Mouse (Mus musculus): ENCODE measurements around the gene Olig1. TPM values are rescaled to one million over a fixed set of nuclear protein-coding genes. Genes with fewer than 3 reads are reported as not detected.
"Not testable (repeated sequence)": the region's sequence is repeated elsewhere in the genome, so short reads cannot be mapped to it uniquely, and the experiment has no call there.

The Olig1 gene
- total RNA-seq, 2 experiments from 2014 or later: not detected

DNA sequence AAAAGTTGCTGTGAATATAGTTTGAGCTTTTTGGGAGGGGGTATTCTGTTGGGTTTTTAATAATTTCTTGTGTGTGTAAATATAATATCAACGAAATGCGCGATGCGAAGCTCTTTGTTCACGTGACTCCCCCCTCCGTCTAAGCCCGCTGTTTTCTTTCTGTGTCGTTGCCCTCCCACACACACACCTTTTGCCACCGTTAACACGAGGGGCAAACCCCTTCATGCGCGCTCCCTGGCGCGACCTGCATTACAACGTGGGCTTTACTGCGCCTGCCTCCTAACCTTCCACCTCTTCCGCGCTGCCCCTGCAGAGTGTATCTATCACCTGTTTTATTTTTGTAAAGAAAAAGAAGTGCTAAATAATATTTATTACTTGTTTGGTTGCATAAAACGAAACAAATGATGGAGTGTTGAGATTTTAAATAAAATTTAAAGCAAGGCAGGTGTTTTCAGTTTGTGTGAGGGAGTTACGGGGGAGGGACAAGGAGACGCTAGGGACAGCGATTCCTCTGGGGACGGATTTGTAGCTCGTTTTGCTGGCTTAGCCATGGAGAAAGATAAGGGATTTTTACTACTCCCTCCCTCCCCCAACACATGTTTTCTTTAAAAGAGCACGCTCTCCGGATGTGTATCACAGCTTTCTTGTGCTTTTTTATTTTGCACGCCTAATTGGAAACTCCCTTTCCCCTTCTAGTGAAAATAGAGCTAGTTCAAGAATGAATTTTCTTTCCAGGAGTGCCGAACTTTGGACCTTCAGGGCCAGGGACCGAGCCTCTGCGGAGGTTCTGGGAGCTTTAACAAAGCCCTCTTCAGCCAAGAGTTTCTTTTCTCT lies 41.1 kb upstream of the Olig1 start:
- H3K27ac ChIP-seq: no peak overlapping the region
- intact Hi-C loops (cut with DNase I): no loop called here
- no peak for DNase-seq
- no peak for TF ChIP-seq CTCF (IDR thresholded peaks at IDR 0.05)
- no peak overlapping the region for H3K4me3 ChIP-seq

DNA sequence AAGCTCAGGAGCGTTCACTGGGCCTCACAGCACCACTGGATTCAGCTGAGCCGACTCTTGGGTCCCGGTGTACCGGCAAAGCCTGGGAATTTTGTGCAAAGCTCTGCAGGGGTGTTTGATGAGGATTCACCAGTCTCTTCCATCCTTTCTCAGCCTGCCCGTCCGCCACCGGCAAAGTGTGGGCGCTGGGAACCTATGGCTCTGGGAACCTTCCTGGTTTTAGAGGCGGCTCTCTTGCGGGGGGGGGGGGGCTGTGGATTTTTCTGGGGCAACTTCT lies 40.6 kb upstream of the Olig1 start:
- intact Hi-C loops (cut with DNase I): no loop called here
- DNase-seq: no peak
- no peak for TF ChIP-seq CTCF (IDR thresholded peaks at IDR 0.05)
- no peak overlapping the region for H3K27ac ChIP-seq
- H3K4me3 ChIP-seq: no peak overlapping the region

DNA sequence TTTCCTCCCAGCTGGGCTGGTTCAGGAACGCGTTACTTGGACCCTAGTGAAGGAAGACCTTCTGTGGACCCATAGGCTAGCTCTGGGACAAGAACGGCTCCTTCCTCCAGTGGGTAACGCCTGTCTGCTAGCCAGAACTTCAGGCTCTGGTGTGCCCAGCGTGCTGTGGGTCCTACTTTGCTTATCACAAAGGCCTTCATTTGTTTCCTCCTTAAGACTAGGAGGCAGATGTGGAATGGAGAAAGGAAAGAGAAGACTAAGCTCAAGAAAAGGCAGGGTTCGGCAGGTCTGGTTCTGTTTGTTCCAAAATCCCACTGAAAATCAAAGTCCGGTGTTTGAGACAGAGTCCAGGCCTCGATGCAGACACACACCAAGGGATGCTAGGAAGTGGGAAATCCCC lies 39.9 kb upstream of the Olig1 start:
- Histone ChIP-seq H3K27ac (no peak overlapping the region), H3K4me3 (no peak overlapping the region)
- DNase-seq: no peak
- intact Hi-C loops (cut with DNase I): no loop called here
- TF ChIP-seq CTCF (IDR thresholded peaks at IDR 0.05): no peak

DNA sequence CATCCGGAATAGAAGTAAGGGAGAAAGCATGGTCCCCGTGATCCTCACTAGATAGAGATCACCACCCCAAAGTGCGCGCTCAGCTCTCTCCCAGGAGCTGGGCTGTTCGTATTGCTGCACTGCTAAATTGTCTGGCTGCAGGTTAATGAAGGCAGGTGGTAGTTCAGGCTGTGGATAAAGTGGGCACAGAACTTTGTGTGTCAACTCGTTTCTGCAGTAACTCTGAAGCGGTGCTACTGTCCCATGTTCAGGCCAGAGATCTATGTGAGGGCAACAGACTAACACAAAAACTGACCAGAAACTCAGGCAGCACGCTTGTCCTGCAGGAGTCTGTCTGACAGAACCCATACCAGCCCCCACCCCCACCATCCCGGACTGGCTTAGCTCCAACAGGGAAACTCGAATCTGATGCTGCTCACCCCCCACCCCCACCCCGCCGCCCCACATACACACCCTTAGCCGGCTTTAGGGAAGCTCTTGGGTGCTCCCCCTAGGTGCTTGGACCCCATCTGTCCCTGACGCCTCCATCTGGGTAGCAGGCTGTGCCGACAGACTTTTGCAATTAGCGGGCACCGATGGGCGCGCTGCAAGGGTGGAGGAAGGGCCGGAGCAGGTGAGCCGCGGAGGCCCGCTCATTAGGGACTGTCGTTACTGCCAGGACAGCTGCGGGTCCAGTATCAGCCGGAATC lies 37.6 kb upstream of the Olig1 start:
- Histone ChIP-seq H3K4me3 (no peak overlapping the region), H3K27ac (no peak overlapping the region)
- intact Hi-C loops (cut with DNase I): no loop called here
- no peak for DNase-seq
- TF ChIP-seq CTCF (IDR thresholded peaks at IDR 0.05): no peak

DNA sequence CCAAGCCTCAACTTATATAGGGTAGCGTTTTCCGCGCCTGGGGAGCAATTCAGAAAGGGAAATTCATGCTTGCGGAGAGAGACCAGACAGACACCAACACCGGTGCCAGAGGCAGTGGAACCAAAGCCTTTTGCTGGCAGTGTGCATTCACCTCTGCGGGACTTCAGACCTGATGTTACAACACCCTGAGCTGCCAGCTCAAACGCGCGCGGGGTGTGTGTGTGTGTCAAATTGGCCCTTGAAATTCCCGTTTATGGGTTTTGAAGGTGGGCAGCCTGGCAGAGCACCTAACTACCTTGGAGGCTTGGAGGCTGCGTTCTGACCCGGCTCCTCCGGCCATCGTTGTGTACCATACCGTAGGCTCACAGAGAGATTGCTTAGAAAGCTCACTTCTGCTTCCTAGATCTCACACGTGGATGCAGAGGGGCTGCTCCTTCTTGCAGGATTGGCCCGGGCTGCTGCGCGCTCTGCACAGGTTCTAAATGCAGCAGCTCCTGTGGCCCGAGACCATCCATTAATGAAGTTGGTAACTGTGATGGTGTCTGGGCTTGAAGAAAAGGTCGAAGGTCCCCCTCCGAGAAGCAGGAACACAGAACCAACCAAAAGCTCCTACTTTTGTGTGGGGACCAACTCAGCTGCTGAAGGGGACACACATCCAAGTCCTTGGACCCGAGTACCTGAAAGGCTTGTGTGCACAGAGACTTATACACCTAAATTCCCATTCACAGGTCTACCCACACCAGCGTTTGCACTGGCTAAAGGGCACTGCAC lies 36.9 kb upstream of the Olig1 start:
- Histone ChIP-seq H3K27ac (no peak overlapping the region), H3K4me3 (no peak overlapping the region)
- intact Hi-C loops (cut with DNase I): no loop called here
- no peak for DNase-seq
- TF ChIP-seq CTCF (IDR thresholded peaks at IDR 0.05): no peak

DNA sequence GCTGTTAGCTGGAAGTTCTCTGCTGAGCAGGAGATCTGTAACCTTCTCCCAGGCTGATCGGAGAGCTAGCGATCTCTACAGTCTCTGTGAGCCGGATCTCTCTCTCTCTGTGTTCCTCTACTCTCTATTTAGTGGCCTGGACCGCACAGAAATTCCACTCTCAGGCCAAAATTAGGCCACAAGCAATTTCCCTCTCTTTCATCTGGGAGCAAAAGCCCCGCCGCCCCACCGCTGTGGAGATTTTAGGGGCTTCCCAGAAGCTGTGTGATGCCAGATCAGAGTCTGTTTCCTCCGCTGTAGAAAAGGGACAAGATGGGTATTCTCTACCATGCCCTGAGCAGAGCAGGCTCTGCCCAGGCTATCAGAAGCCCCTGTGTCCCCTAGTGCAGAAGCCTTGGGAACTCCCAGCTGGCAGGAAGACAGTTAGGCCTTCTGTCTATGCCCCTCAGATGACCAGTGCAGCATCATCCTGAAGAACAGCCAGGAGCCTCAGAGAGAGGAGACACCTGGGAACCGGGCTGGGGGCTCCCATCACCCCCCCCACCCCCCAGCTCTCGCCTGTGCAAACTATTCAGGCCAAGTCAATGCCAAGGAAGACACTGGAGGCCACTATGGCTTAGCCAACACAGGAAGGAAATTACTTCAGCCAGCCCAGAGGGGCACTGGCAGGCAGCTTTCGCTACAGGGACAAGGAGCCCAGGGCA lies 36.2 kb upstream of the Olig1 start:
- no peak for DNase-seq
- intact Hi-C loops (cut with DNase I): no loop called here
- no peak overlapping the region for H3K27ac ChIP-seq
- H3K4me3 ChIP-seq: no peak overlapping the region
- no peak for TF ChIP-seq CTCF (IDR thresholded peaks at IDR 0.05)

DNA sequence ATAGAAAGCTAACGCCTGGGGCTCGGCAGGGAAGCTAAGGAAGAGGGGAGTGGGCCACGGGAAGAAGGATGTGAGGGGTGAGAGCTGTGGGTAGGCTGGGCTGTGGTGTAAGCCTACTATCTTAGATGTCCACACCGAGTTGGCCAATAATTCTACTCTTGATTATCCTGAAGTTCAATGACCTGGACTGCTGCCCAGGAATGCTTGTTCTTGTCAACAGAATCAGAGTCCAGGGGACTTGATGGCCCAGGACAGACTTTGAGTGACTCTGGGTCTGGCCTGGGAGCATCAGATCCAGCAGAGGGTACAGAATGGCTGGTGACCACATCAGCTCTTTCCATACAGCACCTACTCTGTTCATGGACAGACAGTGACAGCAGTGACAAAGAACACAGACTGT lies 30.5 kb upstream of the Olig1 start:
- Histone ChIP-seq H3K4me3 (no peak overlapping the region), H3K27ac (no peak overlapping the region)
- DNase-seq: no peak
- intact Hi-C loops (cut with DNase I): no loop called here
- TF ChIP-seq CTCF (IDR thresholded peaks at IDR 0.05): no peak

DNA sequence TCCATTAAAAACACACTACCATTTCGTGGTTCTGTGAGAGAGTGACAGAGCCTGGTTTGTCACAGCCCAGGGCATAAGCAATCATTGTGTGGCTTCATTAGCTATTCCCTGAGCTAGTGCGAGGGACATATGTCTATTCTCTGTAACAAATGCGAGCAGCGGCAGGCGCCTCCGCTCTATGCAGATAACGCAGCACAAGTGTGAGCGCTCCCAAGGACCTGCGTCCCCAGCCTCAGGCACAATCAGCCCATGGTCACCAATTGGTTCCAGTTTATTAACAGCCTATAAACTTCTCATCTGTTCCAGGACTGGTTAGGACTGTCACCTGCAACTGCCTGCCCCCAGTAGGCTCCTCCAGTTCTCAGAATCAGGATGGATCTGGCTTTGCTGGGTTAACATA lies 23.3 kb upstream of the Olig1 start:
- no peak for TF ChIP-seq CTCF (IDR thresholded peaks at IDR 0.05)
- Histone ChIP-seq H3K4me3 (no peak overlapping the region), H3K27ac (no peak overlapping the region)
- DNase-seq: no peak
- intact Hi-C loops (cut with DNase I): no loop called here

DNA sequence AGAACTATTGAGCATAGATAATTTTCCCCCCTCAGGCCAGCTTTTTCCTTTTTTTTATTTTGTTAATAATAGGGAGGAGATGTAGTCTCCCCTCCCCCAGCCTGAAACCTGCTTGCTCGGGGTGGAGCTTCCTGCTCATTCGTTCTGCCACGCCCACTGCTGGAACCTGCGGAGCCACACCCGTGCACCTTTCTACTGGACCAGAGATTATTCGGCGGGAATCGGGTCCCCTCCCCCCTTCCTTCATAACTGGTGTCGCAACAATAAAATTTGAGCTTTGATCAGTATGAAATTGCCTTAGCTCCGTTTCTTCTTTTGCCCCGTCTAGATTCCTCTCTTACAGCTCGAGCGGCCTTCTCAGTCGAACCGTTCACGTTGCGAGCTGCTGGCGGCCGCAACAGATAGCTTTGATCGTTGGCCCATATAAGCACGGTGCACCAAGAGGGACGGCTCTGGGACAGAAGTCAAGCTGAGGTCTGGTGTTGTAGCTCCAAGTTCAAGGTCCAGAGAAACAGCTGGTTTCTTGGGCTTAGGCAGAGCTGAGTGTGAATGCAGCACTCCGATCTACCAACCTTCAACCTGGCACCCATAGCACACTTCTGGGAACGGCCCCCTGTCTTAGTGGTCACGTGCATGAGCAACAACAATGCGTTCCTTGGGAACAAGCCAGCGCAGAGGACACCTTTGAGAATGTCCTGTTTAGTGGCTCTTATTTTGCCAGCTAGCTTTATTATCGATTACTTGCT lies 14.0 kb upstream of the Olig1 start:
- H3K27ac ChIP-seq; DNase-seq; H3K4me3 ChIP-seq; intact Hi-C loops (cut with DNase I): not testable (repeated sequence)

DNA sequence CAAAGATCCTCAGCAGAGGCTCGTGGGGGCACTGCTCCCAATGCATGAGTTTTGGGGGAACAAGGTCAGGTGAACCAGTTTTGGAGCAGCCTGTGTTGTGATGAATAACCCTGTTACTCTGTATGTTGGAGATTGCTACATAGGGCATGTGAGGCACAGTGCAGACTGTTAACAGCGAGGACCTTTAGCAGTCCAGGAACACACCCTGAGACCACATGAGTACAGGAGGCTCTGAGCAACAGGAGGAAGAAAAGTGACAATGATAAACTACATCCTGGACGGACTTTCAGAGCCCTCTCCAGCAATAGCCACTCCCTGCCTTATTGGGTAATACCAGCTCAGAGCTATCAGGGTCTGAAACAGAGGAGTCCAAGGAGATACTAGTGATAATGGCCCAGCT lies 10.6 kb upstream of the Olig1 start:
- no peak overlapping the region for H3K27ac ChIP-seq
- DNase-seq: no peak
- TF ChIP-seq CTCF (IDR thresholded peaks at IDR 0.05): no peak
- intact Hi-C loops (cut with DNase I): no loop called here
- H3K4me3 ChIP-seq: no peak overlapping the region

DNA sequence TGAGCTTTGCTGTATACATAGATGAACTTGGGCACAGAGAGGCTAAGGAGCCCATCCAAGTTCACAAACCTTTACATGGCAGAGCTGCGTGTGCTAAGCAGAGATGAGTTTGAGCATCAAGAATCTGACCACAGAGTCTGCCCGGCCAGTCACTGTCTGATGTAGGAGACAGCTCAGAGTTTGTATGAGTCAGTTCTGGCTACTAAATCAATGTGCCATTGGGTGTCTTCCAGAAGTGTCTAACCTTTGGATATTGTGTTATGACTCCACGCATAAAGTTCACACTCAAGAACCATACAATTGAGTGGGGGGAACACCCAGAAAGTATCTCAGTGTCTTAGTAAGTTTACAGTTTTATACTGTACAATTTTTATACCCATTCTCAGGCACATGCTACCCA lies 8.7 kb upstream of the Olig1 start:
- no peak for TF ChIP-seq CTCF (IDR thresholded peaks at IDR 0.05)
- H3K4me3 ChIP-seq: no peak overlapping the region
- intact Hi-C loops (cut with DNase I): no loop called here
- DNase-seq: no peak
- no peak overlapping the region for H3K27ac ChIP-seq
